Comparison of ENCODE assay signal across 31 mouse cellular contexts in the genomic region with DNA sequence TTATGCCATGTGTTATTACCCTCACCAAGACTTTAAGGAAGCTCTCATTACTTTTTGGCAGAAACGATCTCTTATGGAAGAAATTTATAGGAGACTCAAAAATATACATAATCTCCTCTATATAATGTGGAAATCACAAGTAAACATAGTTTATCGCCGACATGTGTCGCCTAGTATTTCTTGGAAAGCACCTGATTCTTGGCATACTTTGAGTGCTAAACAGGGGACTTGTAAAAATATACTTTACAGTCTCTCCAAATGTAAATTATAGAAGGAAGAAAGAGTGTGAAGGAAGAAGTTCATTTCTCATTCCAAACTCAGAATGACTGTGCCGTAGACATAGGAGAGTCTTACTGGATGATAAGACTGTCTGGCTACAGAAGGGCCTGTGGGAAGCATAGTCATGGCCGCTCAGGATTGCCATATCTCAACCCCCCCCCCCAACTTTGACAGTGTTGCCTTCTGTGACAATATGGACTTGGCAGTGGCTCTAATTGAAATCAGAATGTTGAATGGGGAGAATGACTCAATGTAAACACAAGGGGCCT.
A peak's percentile ranks its signal among the peaks of the same experiment; 100 is the strongest.
DNase-seq lines count a peak whose midpoint lies in the region; ATAC-seq and TF ChIP-seq lines count a peak whose summit lies in the region.
"Had no signal": no experiment of that assay in that cellular context is flagged by ENCODE, and none has a peak within 500 bp of the region (broad histone marks: within the 10 kb centered on the region; RNA-seq: fewer than 3 reads in every experiment).

No protein-coding gene starts in this region.

- peak; percentile 82 for ATAC-seq in forebrain, postnatal 0 days
- no peak for ATAC-seq in forebrain, embryonic 11.5 days (replicated peaks; ENCODE audit: low FRiP score)
- ATAC-seq in heart, postnatal 0 days (ENCODE audit: insufficient read depth, low read depth) = no peak
- no peak for ATAC-seq in heart, embryonic 11.5 days (replicated peaks; ENCODE audit: insufficient number of reproducible peaks, low FRiP score, low TSS enrichment)
- ATAC-seq: CD4-positive, CD25-positive, alpha-beta regulatory T cell, adult 4 months; hindbrain, postnatal 0 days; intestine, embryonic 15.5 days had no signal

- H3K27ac ChIP-seq in forebrain, postnatal 0 days (ENCODE audit: low read depth, low read length) = no peak overlapping the region
- no peak overlapping the region for H3K27ac ChIP-seq in forebrain, embryonic 11.5 days (ENCODE audit: low read depth, low read length)
- H3K27ac ChIP-seq in heart, postnatal 0 days (ENCODE audit: low read depth) = peak overlapping the region; percentile 71
- H3K27ac ChIP-seq in heart, embryonic 11.5 days (ENCODE audit: low read depth, low read length) = no peak overlapping the region
- H3K27ac ChIP-seq: heart, embryonic 10.5 days; hindbrain, embryonic 12.5 days; hindbrain, postnatal 0 days; intestine, embryonic 15.5 days; layer of hippocampus, adult 2 months; limb, embryonic 15.5 days; liver, embryonic 13.5 days; midbrain, embryonic 12.5 days; neural tube, embryonic 13.5 days had no signal

- 70% methylated on average over 6 of the region's 6 CpGs for WGBS in forebrain, postnatal 0 days
- WGBS in forebrain, embryonic 11.5 days = 87% methylated on average over 6 of the region's 6 CpGs
- 75% methylated on average over 6 of the region's 6 CpGs for WGBS in heart, postnatal 0 days
- WGBS in heart, embryonic 11.5 days (ENCODE audit: insufficient replicate concordance) = 79% methylated on average over 6 of the region's 6 CpGs

- H3K27me3 ChIP-seq in forebrain, postnatal 0 days (ENCODE audit: insufficient read depth, low read length) = no peaks in the 10 kb centered on the region
- H3K27me3 ChIP-seq in forebrain, embryonic 11.5 days (ENCODE audit: control insufficient read depth, insufficient read depth, low read length) = no peaks in the 10 kb centered on the region
- no peaks in the 10 kb centered on the region for H3K27me3 ChIP-seq in heart, postnatal 0 days (ENCODE audit: control insufficient read depth, insufficient read depth, low read length)
- H3K27me3 ChIP-seq in heart, embryonic 11.5 days (ENCODE audit: control insufficient read depth, insufficient read depth, low read length) = no peaks in the 10 kb centered on the region
- H3K27me3 ChIP-seq: hindbrain, embryonic 12.5 days; intestine, embryonic 15.5 days; limb, embryonic 15.5 days; liver, embryonic 13.5 days; midbrain, embryonic 12.5 days; neural tube, embryonic 13.5 days had no signal

- no peak for TF ChIP-seq EP300 in heart, postnatal 0 days (IDR thresholded peaks at IDR 0.05; ENCODE audit: low read depth)

- no peaks in the 10 kb centered on the region for H3K4me1 ChIP-seq in forebrain, postnatal 0 days (ENCODE audit: insufficient read depth)
- no peaks in the 10 kb centered on the region for H3K4me1 ChIP-seq in forebrain, embryonic 11.5 days (replicated peaks; ENCODE audit: control insufficient read depth, insufficient read depth, low read length)
- H3K4me1 ChIP-seq in heart, postnatal 0 days (ENCODE audit: control insufficient read depth, insufficient read depth) = peaks cover 10% of the 10 kb centered on the region; the same call in 1 of the 2 replicates
- H3K4me1 ChIP-seq in heart, embryonic 11.5 days (ENCODE audit: control insufficient read depth, insufficient read depth, low read length) = peaks cover 8% of the 10 kb centered on the region; the same call in 1 of the 2 replicates
- H3K4me1 ChIP-seq: hindbrain, embryonic 12.5 days; intestine, embryonic 15.5 days; limb, embryonic 15.5 days; liver, embryonic 13.5 days; midbrain, embryonic 12.5 days; neural tube, embryonic 13.5 days had no signal

- no peaks in the 10 kb centered on the region for H3K36me3 ChIP-seq in forebrain, postnatal 0 days (ENCODE audit: insufficient read depth)
- H3K36me3 ChIP-seq in forebrain, embryonic 11.5 days (ENCODE audit: control insufficient read depth, insufficient read depth, low read length) = no peaks in the 10 kb centered on the region
- H3K36me3 ChIP-seq in heart, postnatal 0 days (replicated peaks; ENCODE audit: control insufficient read depth, insufficient read depth, low read length) = no peaks in the 10 kb centered on the region
- H3K36me3 ChIP-seq in heart, embryonic 11.5 days (ENCODE audit: control insufficient read depth, insufficient read depth, low read length) = no peaks in the 10 kb centered on the region
- H3K36me3 ChIP-seq: heart, embryonic 10.5 days; hindbrain, embryonic 12.5 days; intestine, embryonic 15.5 days; limb, embryonic 15.5 days; liver, embryonic 13.5 days; midbrain, embryonic 12.5 days; neural tube, embryonic 13.5 days had no signal

- no peak for TF ChIP-seq POLR2A in brain, embryonic 14.5 days (IDR thresholded peaks at IDR 0.05; ENCODE audit: borderline replicate concordance, extremely low read depth, insufficient read depth, insufficient read length, poor library complexity, severe bottlenecking)

- no peaks in the 10 kb centered on the region for H3K9me3 ChIP-seq in forebrain, postnatal 0 days (ENCODE audit: low read length)
- H3K9me3 ChIP-seq in forebrain, embryonic 11.5 days (ENCODE audit: control insufficient read depth, low read length) = no peaks in the 10 kb centered on the region
- H3K9me3 ChIP-seq in heart, postnatal 0 days (replicated peaks; ENCODE audit: control insufficient read depth, low read length) = no peaks in the 10 kb centered on the region
- no peaks in the 10 kb centered on the region for H3K9me3 ChIP-seq in heart, embryonic 11.5 days (replicated peaks; ENCODE audit: control insufficient read depth, low read length)
- H3K9me3 ChIP-seq: heart, embryonic 10.5 days; hindbrain, embryonic 12.5 days; intestine, embryonic 15.5 days; limb, embryonic 15.5 days; liver, embryonic 13.5 days; midbrain, embryonic 12.5 days; neural tube, embryonic 13.5 days had no signal

- TF ChIP-seq CTCF in forebrain, postnatal 0 days (IDR thresholded peaks at IDR 0.05; ENCODE audit: low read depth) = no peak
- TF ChIP-seq CTCF in heart, postnatal 0 days (IDR thresholded peaks at IDR 0.05; ENCODE audit: low read depth) = no peak
- TF ChIP-seq CTCF in brain, embryonic 14.5 days (IDR thresholded peaks at IDR 0.05; ENCODE audit: borderline replicate concordance, extremely low read depth, insufficient read depth, insufficient read length) = no peak

- DNase-seq in forebrain, postnatal 0 days = peak; percentile 56
- DNase-seq in forebrain, embryonic 11.5 days (ENCODE audit: low spot score) = no peak
- DNase-seq in heart, postnatal 0 days (ENCODE audit: low spot score) = no peak
- peak; percentile 50 for DNase-seq in NIH3T3 (ENCODE audit: low read depth)
- DNase-seq in brain, embryonic 14.5 days (ENCODE audit: low read depth) = peak; percentile 52
- no peak for DNase-seq in urinary bladder, adult 2 months (ENCODE audit: low spot score)
- DNase-seq: adrenal gland, adult 2 months; adrenal gland, postnatal 36 days; cerebellum, adult 11 months; cerebellum, adult 9-10 months; cerebellum, postnatal 36 days; gastrocnemius, postnatal 10 days; heart, postnatal 36 days; kidney, adult 2 months; kidney, postnatal 36 days; left cerebral cortex, postnatal 4 days; liver, embryonic 13.5 days; lung, adult 18-20 months; lung, postnatal 36 days; thymus, adult 2 months; thymus, postnatal 36 days had no signal

- H3K4me3 ChIP-seq in forebrain, postnatal 0 days (ENCODE audit: low read depth, low read length) = no peak overlapping the region
- H3K4me3 ChIP-seq in forebrain, embryonic 11.5 days (ENCODE audit: low read depth, low read length) = no peak overlapping the region
- H3K4me3 ChIP-seq in heart, postnatal 0 days (ENCODE audit: low read depth, low read length) = no peak overlapping the region
- no peak overlapping the region for H3K4me3 ChIP-seq in heart, embryonic 11.5 days (ENCODE audit: low read depth, low read length)
- H3K4me3 ChIP-seq: heart, embryonic 10.5 days; hindbrain, embryonic 12.5 days; intestine, embryonic 15.5 days; layer of hippocampus, adult 2 months; limb, embryonic 15.5 days; liver, embryonic 13.5 days; midbrain, embryonic 12.5 days; neural tube, embryonic 13.5 days had no signal

- H3K9ac ChIP-seq in forebrain, postnatal 0 days = no peak overlapping the region
- H3K9ac ChIP-seq in forebrain, embryonic 11.5 days (ENCODE audit: low read length) = no peak overlapping the region
- no peak overlapping the region for H3K9ac ChIP-seq in heart, postnatal 0 days (replicated peaks; ENCODE audit: low read depth, low read length)
- no peak overlapping the region for H3K9ac ChIP-seq in heart, embryonic 11.5 days (ENCODE audit: low read depth, low read length)
- H3K9ac ChIP-seq: hindbrain, embryonic 12.5 days; intestine, embryonic 15.5 days; limb, embryonic 15.5 days; liver, embryonic 13.5 days; midbrain, embryonic 12.5 days; neural tube, embryonic 13.5 days had no signal

- H3K4me2 ChIP-seq in forebrain, postnatal 0 days (ENCODE audit: low read depth) = no peak overlapping the region
- H3K4me2 ChIP-seq in forebrain, embryonic 11.5 days (ENCODE audit: low read depth, low read length, severe bottlenecking) = no peak overlapping the region
- no peak overlapping the region for H3K4me2 ChIP-seq in heart, postnatal 0 days (ENCODE audit: low read depth, low read length)
- H3K4me2 ChIP-seq in heart, embryonic 11.5 days = no peak overlapping the region
- H3K4me2 ChIP-seq: hindbrain, embryonic 12.5 days; intestine, embryonic 15.5 days; limb, embryonic 15.5 days; liver, embryonic 13.5 days; midbrain, embryonic 12.5 days; neural tube, embryonic 13.5 days had no signal

Comparison
In these comparisons a context has a peak if more than half of its experiments do, and no peak if none do; other contexts are left out.
1. DNase-seq: peak in forebrain, postnatal 0 days (single experiment), NIH3T3 (single experiment) and brain, embryonic 14.5 days (single experiment); none in forebrain, embryonic 11.5 days (single experiment), heart, postnatal 0 days (single experiment) and urinary bladder, adult 2 months (single experiment).